ENCODE assay signal across 8 mouse cellular contexts in genomic region chr6:127148526-127149302, GRCm38 (mm10). TPM values are rescaled to one million over a fixed set of nuclear protein-coding genes. Genes with fewer than 3 reads are reported as not detected.
A peak's percentile ranks its signal among the peaks of the same experiment; 100 is the strongest.
DNase-seq lines count a peak whose midpoint lies in the region; ATAC-seq lines count a peak whose summit lies in the region.

No protein-coding gene starts in this region.

- peak overlapping the region; percentile 89 for H3K9ac ChIP-seq in kidney, embryonic 16.5 days (replicated peaks; ENCODE audit: low read length)
- H3K9ac ChIP-seq in heart, embryonic 12.5 days = peak overlapping the region; percentile 96
- peak overlapping the region; percentile 98 for H3K9ac ChIP-seq in limb, embryonic 13.5 days

- 8% methylated on average over 20 of the region's 20 CpGs for WGBS in kidney, embryonic 16.5 days
- WGBS in heart, embryonic 12.5 days = 6% methylated on average over 20 of the region's 20 CpGs
- WGBS in limb, embryonic 13.5 days = 3% methylated on average over 20 of the region's 20 CpGs

- H3K4me2 ChIP-seq in kidney, embryonic 16.5 days (replicated peaks; ENCODE audit: low read depth, low read length) = peak overlapping the region; percentile 79
- H3K4me2 ChIP-seq in heart, embryonic 12.5 days = peak overlapping the region; percentile 91
- H3K4me2 ChIP-seq in limb, embryonic 13.5 days (replicated peaks) = peak overlapping the region; percentile 88

- H3K4me3 ChIP-seq in kidney, embryonic 16.5 days (ENCODE audit: low read length) = peak overlapping the region; percentile 78
- peak overlapping the region; percentile 83 for H3K4me3 ChIP-seq in heart, embryonic 12.5 days
- H3K4me3 ChIP-seq in limb, embryonic 13.5 days = peak overlapping the region; percentile 92

- H3K9me3 ChIP-seq in kidney, embryonic 16.5 days (ENCODE audit: low read length) = no peaks in the 10 kb centered on the region
- no peaks in the 10 kb centered on the region for H3K9me3 ChIP-seq in heart, embryonic 12.5 days (replicated peaks)
- no peaks in the 10 kb centered on the region for H3K9me3 ChIP-seq in limb, embryonic 13.5 days

- no peaks in the 10 kb centered on the region for H3K27me3 ChIP-seq in kidney, embryonic 16.5 days (ENCODE audit: insufficient read depth, low read length)
- H3K27me3 ChIP-seq in heart, embryonic 12.5 days (replicated peaks) = no peaks in the 10 kb centered on the region
- no peaks in the 10 kb centered on the region for H3K27me3 ChIP-seq in limb, embryonic 13.5 days

- no peak for DNase-seq in kidney, adult 18-20 months
- peak; percentile 43 for DNase-seq in adrenal gland, postnatal 25 days
- DNase-seq in neural tube, embryonic 10.5 days (ENCODE audit: extremely low spot score, low spot score) = peak; percentile 35
- no peak for DNase-seq in c-Kit-positive CD71-positive TER-119-positive erythroid progenitor cells, embryonic 14.5 days (ENCODE audit: low spot score)
- no peak for DNase-seq in layer of hippocampus, adult 9-10 months (ENCODE audit: low spot score)

- no peak for ATAC-seq in kidney, embryonic 16.5 days (ENCODE audit: low FRiP score, low TSS enrichment)
- ATAC-seq in heart, embryonic 12.5 days (ENCODE audit: insufficient number of reproducible peaks, low FRiP score) = no peak
- no peak for ATAC-seq in limb, embryonic 13.5 days (ENCODE audit: low FRiP score, low read depth)

- H3K4me1 ChIP-seq in kidney, embryonic 16.5 days (ENCODE audit: insufficient read depth, low read length) = peaks cover 23% of the 10 kb centered on the region
- H3K4me1 ChIP-seq in heart, embryonic 12.5 days (replicated peaks) = peaks cover 64% of the 10 kb centered on the region
- H3K4me1 ChIP-seq in limb, embryonic 13.5 days = peaks cover 67% of the 10 kb centered on the region

- peaks cover 16% of the 10 kb centered on the region for H3K36me3 ChIP-seq in kidney, embryonic 16.5 days (ENCODE audit: insufficient read depth, low read length)
- peaks cover 33% of the 10 kb centered on the region for H3K36me3 ChIP-seq in heart, embryonic 12.5 days
- H3K36me3 ChIP-seq in limb, embryonic 13.5 days = peaks cover 35% of the 10 kb centered on the region

- H3K27ac ChIP-seq in kidney, embryonic 16.5 days (ENCODE audit: low read length) = no peak overlapping the region; the same call in 1 of the 2 replicates
- H3K27ac ChIP-seq in heart, embryonic 12.5 days (ENCODE audit: poor library complexity, severe bottlenecking) = peak overlapping the region; percentile 81; the same call in 1 of the 2 replicates
- peak overlapping the region; percentile 98 for H3K27ac ChIP-seq in limb, embryonic 13.5 days

RNA-seq across cellular contexts. Expression of gene Ccnd2, which starts 3.3 kb away (rescaled TPM):
- polyA plus RNA-seq in kidney, embryonic 16.5 days (2015; fragmentation: Nextera tagmentation; extraction: Ambion mirVana) = 600 and 665 TPM in 2 replicates
- 233 and 374 TPM in 2 replicates for total RNA-seq in adrenal gland, postnatal 25 days (2021)
- polyA plus RNA-seq in heart, embryonic 12.5 days (2016; fragmentation: Nextera tagmentation; extraction: Ambion mirVana) = 650 and 669 TPM in 2 replicates
- 1,475 and 1,588 TPM in 2 replicates for polyA plus RNA-seq in limb, embryonic 13.5 days (2015; fragmentation: Nextera tagmentation; extraction: Ambion mirVana)

RNA-seq across cellular contexts. Expression of gene Tigar, which starts 39.4 kb away (rescaled TPM):
- 2.7 and 3.7 TPM in 2 replicates for polyA plus RNA-seq in kidney, embryonic 16.5 days (2015; fragmentation: Nextera tagmentation; extraction: Ambion mirVana)
- total RNA-seq in adrenal gland, postnatal 25 days (2021) = 16.1 and 22.9 TPM in 2 replicates
- polyA plus RNA-seq in heart, embryonic 12.5 days (2016; fragmentation: Nextera tagmentation; extraction: Ambion mirVana) = 9.1 and 9.2 TPM in 2 replicates
- polyA plus RNA-seq in limb, embryonic 13.5 days (2015; fragmentation: Nextera tagmentation; extraction: Ambion mirVana) = 3.1 and 3.6 TPM in 2 replicates

Comparison
In these comparisons a context has a peak if more than half of its experiments do, and no peak if none do; other contexts are left out.
1. DNase-seq: peak in adrenal gland, postnatal 25 days (single experiment) and neural tube, embryonic 10.5 days (single experiment); none in kidney, adult 18-20 months (single experiment), c-Kit-positive CD71-positive TER-119-positive erythroid progenitor cells, embryonic 14.5 days (single experiment) and layer of hippocampus, adult 9-10 months (single experiment).
2. Peak in every context shown above with its lines, with median percentiles within 50 percentile points of each other: H3K4me2 ChIP-seq, H3K4me3 ChIP-seq and H3K9ac ChIP-seq.